Mouse (Mus musculus): ENCODE measurements around the gene Rrp9.

The Rrp9 gene

DNA sequence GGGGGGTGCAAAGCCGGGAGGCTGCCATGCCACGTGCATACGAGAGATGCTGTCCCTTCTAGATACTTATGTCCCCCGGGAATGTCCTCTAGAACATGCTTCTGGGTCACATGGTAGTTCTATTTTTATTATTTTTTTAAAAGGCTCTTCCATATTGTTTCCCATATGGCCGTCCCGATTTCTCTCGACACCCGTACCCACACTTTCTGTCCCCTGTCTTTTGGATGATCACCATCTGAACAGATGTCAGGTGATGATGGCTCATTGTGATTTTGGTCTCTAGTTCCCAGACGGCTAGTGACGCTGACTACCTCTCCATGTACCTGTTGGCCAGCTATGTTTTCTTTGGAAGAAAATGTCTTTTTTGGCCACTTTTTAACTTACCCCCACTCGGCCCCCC lies 59.2 kb downstream of the Rrp9 start:
- no peak for DNase-seq
